Mouse (Mus musculus) intestine, embryonic 14.5 days (tissue): ENCODE measurements around the gene Grm8. TPM values are rescaled to one million over a fixed set of nuclear protein-coding genes. Genes with fewer than 3 reads are reported as not detected.

ENCODE experiments used
- ATAC-seq: fragments of 200-750 bp; cut with Nextera tagmentation; replicated peaks from 2 replicates; pipeline ENCODE4 v1.8.0; 2017; ENCODE audit warnings: low read depth, moderate number of reproducible peaks, moderate TSS enrichment, moderate library complexity; ENCODE audit not compliant: low FRiP score, low TSS enrichment
- DNase-seq: peaks from one replicate; pipeline ENCODE4 v3.0.0-alpha.2; 2018; ENCODE audit warnings: low spot score
- H3K27ac ChIP-seq: fragments of 300-500 bp; sonication (generic); 2 replicates; pipeline ENCODE4 v1.5.1; 2014; ENCODE audit warnings: low read depth, mild to moderate bottlenecking, control low read depth
- H3K27me3 ChIP-seq: fragments of 300-500 bp; sonication (generic); replicated peaks from 2 replicates; pipeline ENCODE4 v1.6.1; 2014; ENCODE audit warnings: low read length, control low read depth; ENCODE audit not compliant: control insufficient read depth, insufficient read depth
- H3K36me3 ChIP-seq: fragments of 300-500 bp; sonication (generic); 2 replicates; pipeline ENCODE4 v1.6.1; 2014; ENCODE audit warnings: low read length, control low read depth; ENCODE audit not compliant: control insufficient read depth, insufficient read depth
- H3K4me1 ChIP-seq: fragments of 300-500 bp; sonication (generic); replicated peaks from 2 replicates; pipeline ENCODE4 v1.6.1; 2014; ENCODE audit warnings: low read length, control low read depth, mixed read lengths; ENCODE audit not compliant: control insufficient read depth, insufficient read depth
- H3K4me2 ChIP-seq: fragments of 300-500 bp; sonication (generic); 2 replicates; pipeline ENCODE4 v1.6.1; 2014; ENCODE audit warnings: low read length
- H3K4me3 ChIP-seq: fragments of 300-500 bp; sonication (generic); 2 replicates; pipeline ENCODE4 v1.5.1; 2014; ENCODE audit warnings: low read depth, low read length, control low read depth, mixed read lengths
- H3K9ac ChIP-seq: fragments of 300-500 bp; sonication (generic); 2 replicates; pipeline ENCODE4 v1.6.1; 2014; ENCODE audit warnings: mild to moderate bottlenecking, low read length
- H3K9me3 ChIP-seq: fragments of 300-500 bp; sonication (generic); 2 replicates; pipeline ENCODE4 v1.6.1; 2016; ENCODE audit warnings: low read length, control low read depth; ENCODE audit not compliant: control insufficient read depth
- WGBS: fragments of 180-500 bp; shearing (Covaris S2); extraction: QIAGEN DNeasy Blood & Tissue Kit; methylation state at CpG from one replicate; pipeline ENCODE4 v1.1.7; 2014; 5-methylcytosine and 5-hydroxymethylcytosine counted together
- polyA plus RNA-seq: library from polyadenylated mRNA; unstranded; fragments of >200 nt; fragmentation: Nextera tagmentation; extraction: Ambion mirVana; gene quantifications from 2 replicates; pipeline ENCODE4 v1.2.1, GENCODE M21; 2014

Grm8 gene
- polyA plus RNA-seq = 3.6 and 4.8 TPM in 2 replicates

DNA sequence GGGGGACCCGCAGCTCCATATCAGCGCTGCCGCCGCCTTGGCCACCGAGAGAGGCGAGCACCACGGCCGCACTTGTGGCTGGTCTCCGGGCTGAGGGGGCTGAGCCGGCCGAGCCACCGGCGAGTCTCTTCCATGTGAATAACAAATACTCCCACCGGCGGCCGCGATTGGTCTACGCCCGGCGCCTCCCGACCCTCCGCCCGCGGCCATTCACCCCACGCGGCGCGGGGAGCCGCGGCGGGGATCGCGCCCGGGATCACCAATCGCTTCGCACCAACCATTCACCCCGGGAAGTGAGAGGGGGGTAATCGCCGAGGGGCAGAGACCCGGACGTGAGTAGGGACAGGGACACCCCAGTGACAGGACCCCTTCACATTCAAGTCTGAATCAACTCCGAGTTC, at the start of gene Grm8:
TSS of gene Grm8 (minus strand) at position 178 of the 401 bp plus-strand sequence.
- under 1% methylated on average over 42 of the region's 42 CpGs for WGBS
- H3K9me3 ChIP-seq = no peaks in the 10 kb centered on the region
- ATAC-seq = peak; percentile 32
- DNase-seq = peak; percentile 69
- H3K36me3 ChIP-seq = no peaks in the 10 kb centered on the region
- H3K4me1 ChIP-seq = peaks cover 6% of the 10 kb centered on the region; the same call in 1 of the 2 replicates
- peaks cover 50% of the 10 kb centered on the region for H3K27me3 ChIP-seq
- H3K27ac ChIP-seq = no peak within 1 kb of the TSS
- peak within 1 kb of the TSS; percentile 56 for H3K4me3 ChIP-seq
- H3K9ac ChIP-seq = peak within 1 kb of the TSS; percentile 22; the same call in 1 of the 2 replicates
- peak within 1 kb of the TSS; percentile 99 for H3K4me2 ChIP-seq

DNA sequence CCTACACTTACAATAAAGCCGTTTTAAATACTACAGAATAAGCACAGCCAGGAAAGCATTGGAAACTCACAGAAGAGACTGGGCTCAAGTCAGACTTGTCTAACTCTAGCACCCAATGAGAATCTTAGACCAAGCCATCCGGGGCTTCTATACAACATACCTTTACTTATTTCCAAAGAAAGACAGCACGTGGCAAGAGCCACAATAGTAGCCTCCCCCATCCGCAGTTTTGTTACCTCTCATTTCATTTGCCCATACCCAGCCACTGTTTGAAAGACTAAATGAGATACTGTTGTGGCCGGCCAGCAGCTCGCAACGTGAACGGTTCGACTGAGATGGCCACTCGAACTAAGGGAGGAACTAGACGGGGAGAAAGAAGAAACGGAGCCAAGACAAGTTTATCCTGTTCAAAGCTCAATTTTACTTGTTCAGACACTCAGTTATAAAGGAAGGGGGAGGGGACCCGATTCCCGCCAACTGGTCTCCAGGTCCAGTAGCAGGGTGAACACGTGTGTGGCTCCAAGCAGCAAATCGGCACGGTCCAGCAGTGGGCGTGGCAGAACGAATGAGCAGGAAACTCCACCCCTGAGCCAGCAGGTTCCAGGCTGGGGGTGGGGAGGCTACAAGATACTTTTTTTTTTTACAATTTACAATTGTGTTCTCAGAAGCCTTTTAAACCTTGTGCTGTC, 35.0 kb upstream of the Grm8 start:
- 71% methylated on average over 19 of the region's 19 CpGs for WGBS
- Histone ChIP-seq H3K4me2 (no peak overlapping the region), H3K9ac (no peak overlapping the region), H3K4me1 (no peaks in the 10 kb centered on the region), H3K36me3 (no peaks in the 10 kb centered on the region), H3K4me3 (no peak overlapping the region), H3K9me3 (no peaks in the 10 kb centered on the region), H3K27ac (no peak overlapping the region), H3K27me3 (no peaks in the 10 kb centered on the region)
- DNase-seq (no peak), ATAC-seq (no peak)

GRCm38 (mm10) chr6:28160399-28160798, 25.4 kb upstream of the Grm8 start:
- H3K4me2 ChIP-seq = no peak overlapping the region
- no peak overlapping the region for H3K9ac ChIP-seq
- WGBS = 74% methylated on average over 5 of the region's 5 CpGs
- H3K27me3 ChIP-seq = no peaks in the 10 kb centered on the region
- no peaks in the 10 kb centered on the region for H3K4me1 ChIP-seq
- ATAC-seq (no peak), DNase-seq (no peak)
- H3K4me3 ChIP-seq = no peak overlapping the region
- H3K27ac ChIP-seq = no peak overlapping the region
- H3K36me3 ChIP-seq = no peaks in the 10 kb centered on the region
- H3K9me3 ChIP-seq = no peaks in the 10 kb centered on the region

DNA sequence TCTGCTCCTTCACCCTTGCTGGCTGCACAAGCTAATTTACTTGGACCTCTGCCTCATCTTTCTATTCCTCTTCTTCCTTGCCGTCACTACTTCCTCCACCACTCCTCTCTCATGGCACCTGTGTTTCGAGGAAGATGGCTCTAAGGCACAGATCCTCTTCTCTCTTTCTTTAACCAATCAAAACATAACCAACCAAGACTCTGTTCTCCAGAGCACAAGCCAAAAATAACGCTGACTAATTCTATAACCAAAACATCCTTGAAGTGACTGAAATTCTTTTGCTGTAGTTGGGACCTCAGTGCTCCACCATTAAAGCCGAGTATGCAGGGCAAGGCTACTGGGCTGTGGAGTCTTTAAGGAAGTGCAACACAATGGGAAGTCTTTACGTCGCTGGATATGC, 11.5 kb upstream of the Grm8 start:
- H3K36me3 ChIP-seq = no peaks in the 10 kb centered on the region
- ATAC-seq = no peak
- H3K27me3 ChIP-seq = no peaks in the 10 kb centered on the region
- H3K4me2 ChIP-seq = no peak overlapping the region
- WGBS = 71% methylated on average over 6 of the region's 6 CpGs
- no peaks in the 10 kb centered on the region for H3K9me3 ChIP-seq
- no peak overlapping the region for H3K9ac ChIP-seq
- no peak overlapping the region for H3K4me3 ChIP-seq
- no peak overlapping the region for H3K27ac ChIP-seq
- no peak for DNase-seq
- no peaks in the 10 kb centered on the region for H3K4me1 ChIP-seq

- no peak for ATAC-seq
These were observed 7.4 kb upstream of the Grm8 start for GRCm38 (mm10) chr6:28142332-28142731.

DNA sequence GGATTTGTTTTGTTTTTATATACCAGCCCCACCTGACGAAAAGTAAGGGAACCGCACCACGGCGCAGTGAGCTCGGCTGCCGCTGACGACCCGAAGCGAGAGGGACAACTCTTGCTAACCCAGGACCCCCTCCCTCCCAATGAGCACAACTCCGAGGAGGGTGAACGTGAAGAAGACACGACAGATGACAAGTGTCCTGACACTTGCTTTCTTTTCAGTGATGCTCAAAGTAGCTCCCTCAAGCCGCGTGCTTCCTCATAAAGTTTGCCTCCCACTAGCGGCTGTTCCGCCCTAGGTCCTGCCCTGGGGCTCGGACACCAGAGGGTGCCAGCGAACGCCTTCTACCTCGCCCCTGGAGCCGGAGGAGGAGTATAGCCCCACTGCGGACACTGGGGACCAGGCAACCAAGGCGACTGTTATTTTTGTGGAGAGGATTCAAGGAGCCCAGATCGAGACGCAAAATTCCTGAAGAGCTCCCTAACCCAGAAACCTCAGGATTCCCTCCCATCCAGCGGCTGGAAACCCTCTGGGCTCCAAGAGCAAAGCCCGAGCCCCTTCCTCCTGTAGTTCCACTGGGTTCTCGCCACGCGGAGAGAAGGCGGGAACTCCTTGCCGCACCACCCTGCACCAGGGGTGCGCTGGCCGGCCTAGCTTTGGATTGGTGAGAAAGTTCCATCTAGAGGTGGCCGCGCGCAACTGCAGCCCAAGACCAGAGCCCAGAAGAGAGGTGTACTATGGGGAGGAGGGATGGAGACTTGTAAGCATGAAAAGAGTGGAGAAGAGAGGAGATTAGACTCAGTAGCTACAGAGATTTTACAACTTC, 644 bp upstream of the Grm8 start:
- peaks cover 49% of the 10 kb centered on the region for H3K27me3 ChIP-seq
- H3K4me1 ChIP-seq = peaks cover 6% of the 10 kb centered on the region; the same call in 1 of the 2 replicates
- H3K27ac ChIP-seq = no peak overlapping the region
- no peaks in the 10 kb centered on the region for H3K36me3 ChIP-seq
- peak overlapping the region; percentile 56 for H3K4me3 ChIP-seq
- H3K9ac ChIP-seq = peak overlapping the region; percentile 22; the same call in 1 of the 2 replicates
- DNase-seq = peak; percentile 91
- under 1% methylated on average over 37 of the region's 37 CpGs for WGBS
- no peaks in the 10 kb centered on the region for H3K9me3 ChIP-seq
- peak; percentile 83 for ATAC-seq
- H3K4me2 ChIP-seq = peak overlapping the region; percentile 99

More at GRCm38 (mm10) chr6:28142332-28142731, 7.4 kb upstream of the Grm8 start:
- Histone ChIP-seq H3K36me3 (no peaks in the 10 kb centered on the region), H3K4me2 (no peak overlapping the region), H3K27ac (no peak overlapping the region), H3K4me1 (no peaks in the 10 kb centered on the region), H3K9ac (no peak overlapping the region), H3K4me3 (no peak overlapping the region), H3K9me3 (no peaks in the 10 kb centered on the region), H3K27me3 (0 out of 2 replicates have a peak, but pooled peaks cover 2% of the 10 kb centered on the region)
- DNase-seq = no peak
- 13% methylated on average over 2 of the region's 2 CpGs for WGBS

DNA sequence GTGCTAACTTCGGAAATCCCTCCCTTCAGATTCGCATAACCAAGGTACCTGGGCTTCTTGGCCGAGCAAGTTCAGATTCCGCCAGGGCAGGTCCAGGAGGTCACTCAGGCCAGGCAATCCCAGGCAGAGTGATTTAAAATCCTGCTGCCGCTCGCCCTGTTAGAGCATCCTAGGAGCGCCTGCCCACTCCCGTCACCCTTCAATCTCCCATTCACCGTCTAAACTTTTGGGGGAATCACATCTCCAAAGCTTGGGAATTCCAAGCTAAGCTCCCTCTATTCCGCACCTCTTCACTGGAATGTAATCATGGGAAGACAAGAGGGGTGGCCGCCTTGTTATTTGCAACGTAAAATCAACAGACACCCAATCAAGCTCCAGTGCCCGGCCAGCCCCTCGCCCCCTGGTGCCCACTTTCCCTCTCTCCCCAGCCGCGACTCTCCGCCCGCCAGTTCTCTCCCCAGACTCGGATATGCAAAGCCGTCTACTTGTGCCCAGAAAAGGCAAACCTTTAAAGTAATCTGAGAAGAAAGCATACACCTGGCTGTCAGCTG, 652 bp downstream of the Grm8 start:
- no peak overlapping the region for H3K9ac ChIP-seq
- peak overlapping the region; percentile 56 for H3K4me3 ChIP-seq
- H3K27me3 ChIP-seq = peaks cover 50% of the 10 kb centered on the region
- H3K27ac ChIP-seq = no peak overlapping the region
- no peaks in the 10 kb centered on the region for H3K9me3 ChIP-seq
- under 1% methylated on average over 20 of the region's 20 CpGs for whole genome bisulfite sequencing
- H3K4me1 ChIP-seq = peaks cover 6% of the 10 kb centered on the region; the same call in 1 of the 2 replicates
- DNase-seq (peak; percentile 71), ATAC-seq (no peak)
- no peaks in the 10 kb centered on the region for H3K36me3 ChIP-seq
- H3K4me2 ChIP-seq = peak overlapping the region; percentile 99

GRCm38 (mm10) chr6:28133206-28134063, 1.5 kb downstream of the Grm8 start:
- Histone ChIP-seq H3K4me1 (peaks cover 6% of the 10 kb centered on the region; the same call in 1 of the 2 replicates), H3K36me3 (no peaks in the 10 kb centered on the region), H3K4me2 (peak overlapping the region; percentile 99), H3K27ac (no peak overlapping the region), H3K9ac (no peak overlapping the region), H3K4me3 (peak overlapping the region; percentile 56), H3K27me3 (peaks cover 50% of the 10 kb centered on the region), H3K9me3 (no peaks in the 10 kb centered on the region)
- under 1% methylated on average over 37 of the region's 38 CpGs for WGBS
- ATAC-seq = no peak
- DNase-seq = peak; percentile 54
